Mouse (Mus musculus): ENCODE measurements around the gene Kcnd1.
A peak's percentile ranks its signal among the peaks of the same experiment; 100 is the strongest.
"Not testable (repeated sequence)": the region's sequence is repeated elsewhere in the genome, so short reads cannot be mapped to it uniquely, and the experiment has no call there.

The Kcnd1 gene

DNA sequence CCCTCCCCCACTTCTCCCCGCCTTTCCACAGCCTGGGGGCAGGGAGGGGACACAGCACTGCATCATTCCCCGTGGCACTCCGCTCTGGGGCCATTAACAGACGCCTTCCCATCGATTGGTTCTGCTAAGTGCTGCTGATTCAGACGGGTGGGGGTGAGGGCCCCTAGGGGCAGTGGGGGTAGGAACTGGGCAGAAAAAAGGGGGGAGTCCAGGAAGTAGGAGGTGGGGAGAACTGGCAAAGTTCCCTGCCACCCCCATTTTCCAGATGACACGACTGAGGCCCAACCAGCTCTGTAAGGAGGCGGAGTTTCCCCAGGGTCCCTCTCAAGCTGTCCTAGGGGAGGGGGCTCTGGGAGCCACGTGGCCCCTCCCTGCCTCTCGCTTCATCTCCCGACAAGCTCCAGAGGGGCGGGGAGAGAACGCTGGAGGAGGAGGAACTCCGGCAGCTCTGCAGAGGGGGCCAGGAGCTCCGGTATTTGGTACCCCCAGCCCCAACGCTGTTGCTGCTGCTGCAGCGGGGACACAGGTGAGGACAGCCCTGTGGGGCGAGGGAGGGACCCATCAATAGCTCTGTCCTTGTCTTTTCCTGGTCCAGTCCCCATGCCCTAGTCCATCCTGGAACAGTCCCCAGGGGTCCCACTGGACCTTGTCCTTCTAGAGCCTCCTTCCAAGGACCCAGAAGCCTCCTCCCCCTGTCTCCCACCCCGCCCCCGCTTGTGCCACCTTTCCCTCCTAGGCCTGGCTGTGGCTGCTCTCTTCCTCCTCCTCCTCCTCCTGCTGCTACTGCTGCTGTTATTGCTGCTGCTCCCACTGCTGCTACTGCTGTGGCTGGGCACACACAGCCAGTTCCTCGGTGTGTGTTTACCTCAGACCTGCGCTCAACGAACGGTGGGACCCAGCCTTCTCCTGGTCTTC is at the start of gene Kcnd1:
Gene Kcnd1 (plus strand): TSS at position 425 of the 915 bp plus-strand sequence.
- DNase-seq (ENCODE audit: extremely low spot score, low spot score): peak; percentile 18

GRCm38 (mm10) chrX:7772766-7773165 is 49.3 kb upstream of the Kcnd1 start:
- no peak for DNase-seq (ENCODE audit: extremely low spot score, low spot score)

- no peak for DNase-seq (ENCODE audit: extremely low spot score, low spot score)
Measured at GRCm38 (mm10) chrX:7775501-7776205, 46.4 kb upstream of the Kcnd1 start.

- peak; percentile 47 for DNase-seq (ENCODE audit: extremely low spot score, low spot score)
Measured at GRCm38 (mm10) chrX:7776329-7777082, 45.6 kb upstream of the Kcnd1 start.

GRCm38 (mm10) chrX:7778450-7779244 is 43.4 kb upstream of the Kcnd1 start:
- no peak for DNase-seq (ENCODE audit: extremely low spot score, low spot score)

DNA sequence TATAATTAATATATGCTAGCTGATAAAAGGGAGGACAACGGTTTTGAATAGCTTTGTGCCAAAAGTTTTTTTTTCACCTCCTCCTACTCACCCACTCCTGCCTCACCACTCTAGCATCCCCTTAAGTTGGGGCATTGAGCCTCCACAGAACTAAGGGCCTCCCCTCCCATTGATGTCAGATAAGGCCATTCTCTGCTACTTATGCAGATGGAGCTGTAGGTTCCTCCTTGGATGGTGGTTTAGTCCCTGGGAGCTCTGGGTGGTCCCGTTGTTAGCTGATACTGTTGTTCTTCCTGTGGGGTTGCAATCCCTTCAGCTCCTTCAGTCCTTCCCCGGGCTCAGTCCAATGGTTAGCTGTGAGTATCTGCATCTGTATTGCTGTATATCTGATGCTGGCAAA is 42.8 kb upstream of the Kcnd1 start:
- DNase-seq (ENCODE audit: extremely low spot score, low spot score): no peak

GRCm38 (mm10) chrX:7782603-7783092 is 39.4 kb upstream of the Kcnd1 start:
- DNase-seq (ENCODE audit: extremely low spot score, low spot score): no peak

DNA sequence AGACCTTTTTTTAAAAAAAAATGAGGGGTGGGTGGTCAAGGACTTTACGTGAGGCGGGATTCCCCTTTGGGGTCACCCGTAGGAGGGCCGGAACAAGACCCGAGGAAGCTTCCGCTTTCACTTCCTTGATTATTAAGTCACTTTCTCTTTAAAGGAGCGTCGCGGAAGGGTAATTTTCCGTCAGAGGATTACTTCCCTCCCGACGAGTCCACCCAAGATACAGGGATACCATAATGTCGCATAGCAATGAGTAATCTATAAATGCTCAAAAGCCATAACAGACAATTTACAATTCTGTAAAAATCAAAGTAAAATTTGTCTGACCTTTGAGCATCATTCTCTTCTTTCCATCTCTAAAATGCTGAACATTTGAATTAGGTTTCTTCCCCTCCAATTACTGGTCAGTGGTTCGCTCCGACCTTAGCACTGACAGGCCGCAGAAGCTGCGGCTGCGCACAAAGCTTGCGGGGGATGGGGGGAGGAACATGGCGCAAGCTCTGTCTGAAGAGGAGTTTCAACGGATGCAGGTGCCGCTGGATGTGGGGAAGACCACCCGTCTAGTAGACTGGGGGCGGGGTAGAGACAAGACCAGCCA is 32.5 kb upstream of the Kcnd1 start, which contains the start of gene Gripap1:
Gene Gripap1 (plus strand): TSS at position 224 of the 595 bp plus-strand sequence.
- peak; percentile 47 for DNase-seq (ENCODE audit: extremely low spot score, low spot score)

DNA sequence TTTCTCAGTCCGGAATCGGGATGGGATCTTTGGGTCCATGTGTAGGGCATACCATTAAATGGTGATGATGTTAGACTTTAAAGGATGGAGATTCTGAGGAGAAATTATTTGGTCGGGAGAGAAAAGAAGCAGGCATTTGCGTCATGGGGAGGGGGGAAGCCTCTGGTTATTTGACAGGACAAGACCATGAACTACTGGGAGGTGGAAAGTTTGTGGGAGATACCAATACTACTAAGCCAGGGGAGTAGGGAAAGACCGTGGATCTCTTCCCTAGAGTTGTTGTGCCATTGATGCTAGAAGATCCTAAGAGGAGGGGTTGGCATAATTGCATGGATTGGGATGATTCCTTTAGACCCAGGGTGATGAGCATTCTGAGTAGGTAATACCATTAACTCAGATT is 31.8 kb upstream of the Kcnd1 start:
- DNase-seq (ENCODE audit: extremely low spot score, low spot score): no peak

- DNase-seq (ENCODE audit: extremely low spot score, low spot score): no peak
Measured at GRCm38 (mm10) chrX:7793361-7793760, 28.7 kb upstream of the Kcnd1 start.

DNA sequence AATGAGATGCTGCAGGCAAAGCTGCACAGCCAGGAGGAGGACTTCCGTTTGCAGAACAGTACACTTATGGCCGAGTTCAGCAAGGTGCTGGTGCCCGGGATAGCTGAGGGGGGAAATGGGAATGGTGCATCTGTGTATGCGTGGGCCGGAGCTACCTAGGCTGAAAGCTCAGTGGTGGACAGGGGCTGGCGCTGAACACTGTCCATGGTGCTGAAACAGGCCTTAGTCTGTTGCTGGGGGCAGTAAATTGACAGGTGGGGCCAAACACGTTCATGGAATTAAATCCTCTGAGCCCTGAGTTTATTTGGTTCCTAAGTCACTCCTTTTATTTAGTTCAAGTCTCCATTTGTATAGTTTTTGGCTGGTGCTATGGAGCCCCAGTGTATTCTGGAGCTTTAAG is 27.1 kb upstream of the Kcnd1 start:
- peak; percentile 23 for DNase-seq (ENCODE audit: extremely low spot score, low spot score)

DNA sequence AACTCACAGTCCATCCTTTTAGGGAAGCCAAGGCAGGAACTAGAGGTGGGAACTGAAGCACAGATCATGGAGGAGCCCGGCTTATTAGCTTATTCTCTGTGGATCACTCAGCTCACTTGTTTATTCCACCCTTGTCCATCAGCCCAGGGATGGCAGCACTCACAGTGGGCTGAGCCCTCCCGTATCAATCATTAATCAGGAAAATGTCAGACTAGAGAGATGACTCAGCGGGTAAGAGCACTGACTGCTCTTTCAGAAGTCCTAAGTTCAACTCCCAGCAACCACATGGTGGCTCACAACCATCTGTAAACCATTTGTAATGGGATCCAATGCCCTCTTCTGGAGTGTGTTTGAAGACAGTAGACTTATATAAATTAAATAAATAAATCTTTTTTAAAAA is 24.8 kb upstream of the Kcnd1 start:
- DNase-seq (ENCODE audit: extremely low spot score, low spot score): no peak

DNA sequence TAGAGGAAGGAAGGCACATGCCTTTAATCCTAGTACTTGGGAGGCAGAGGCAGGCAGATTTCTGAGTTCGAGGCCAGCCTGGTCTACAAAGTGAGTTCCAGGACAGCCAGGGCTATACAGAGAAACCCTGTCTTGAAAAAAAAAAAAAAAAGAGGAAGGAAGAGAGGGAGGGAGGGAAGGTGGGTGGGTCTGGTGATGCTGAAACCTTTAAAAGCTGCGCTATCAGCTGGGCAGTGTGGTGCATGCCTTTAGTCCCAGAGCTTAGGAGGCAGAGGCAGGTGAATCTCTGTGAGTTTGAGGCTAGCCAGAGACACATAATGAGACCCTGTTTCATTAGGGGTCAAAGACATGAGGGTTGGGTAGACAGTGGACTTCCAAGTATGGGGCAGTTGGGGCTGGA is 19.9 kb upstream of the Kcnd1 start:
- not testable (repeated sequence) for DNase-seq (ENCODE audit: extremely low spot score, low spot score)

- DNase-seq (ENCODE audit: extremely low spot score, low spot score): not testable (repeated sequence)
Measured at GRCm38 (mm10) chrX:7815016-7815415, 7.1 kb upstream of the Kcnd1 start.

DNA sequence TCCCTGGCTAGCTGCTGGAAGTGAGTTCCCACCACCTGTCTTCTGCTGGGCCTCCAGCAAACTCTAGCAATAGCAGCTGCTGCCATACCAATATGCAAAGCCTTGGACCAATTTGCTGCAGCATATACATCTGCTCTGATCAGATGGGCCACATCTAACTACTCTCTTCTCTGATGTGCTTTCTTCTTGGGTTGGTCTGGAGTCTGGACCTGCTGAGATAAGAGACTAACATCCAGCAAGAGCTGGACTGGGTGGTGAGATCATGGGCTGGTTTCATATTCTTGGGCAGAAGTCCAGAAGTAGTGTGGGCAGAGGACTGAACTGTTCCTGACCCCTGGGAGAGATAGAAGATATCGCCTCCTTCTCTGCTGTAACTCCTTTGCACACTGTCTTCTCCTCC is 15.1 kb downstream of the Kcnd1 start:
- DNase-seq (ENCODE audit: extremely low spot score, low spot score): no peak

- no peak for DNase-seq (ENCODE audit: extremely low spot score, low spot score)
Measured at GRCm38 (mm10) chrX:7840842-7841162, 18.7 kb downstream of the Kcnd1 start.

GRCm38 (mm10) chrX:7841163-7842162 is 19.4 kb downstream of the Kcnd1 start, which contains the start of gene Otud5:
Gene Otud5, plus strand, starts transcription at chrX:7841364.
- DNase-seq (ENCODE audit: extremely low spot score, low spot score): peak; percentile 89

DNA sequence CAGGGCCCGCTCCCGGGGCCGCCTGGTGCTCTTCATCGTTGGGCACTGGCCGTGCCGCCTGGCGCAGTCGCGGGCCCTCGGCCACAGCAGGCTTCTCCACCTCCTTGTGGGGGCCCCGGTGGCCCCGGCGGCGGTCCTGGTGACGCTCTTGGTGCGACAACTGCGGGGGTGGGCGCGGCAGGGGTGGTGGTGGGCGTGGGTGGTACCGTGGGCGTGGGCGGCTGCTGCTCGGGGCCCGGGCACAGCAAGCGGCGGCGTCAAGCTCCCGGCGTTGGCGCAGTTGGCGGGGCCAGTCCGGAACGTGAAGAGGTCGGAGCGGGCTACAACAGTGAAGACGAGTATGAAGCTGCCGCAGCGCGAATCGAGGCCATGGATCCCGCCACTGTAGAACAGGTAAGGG is 20.2 kb downstream of the Kcnd1 start:
- peak; percentile 15 for DNase-seq (ENCODE audit: extremely low spot score, low spot score)

- no peak for DNase-seq (ENCODE audit: extremely low spot score, low spot score)
Measured at GRCm38 (mm10) chrX:7847845-7848244, 25.8 kb downstream of the Kcnd1 start.

Measured in neural tube, embryonic 10.5 days (tissue).